Mouse (Mus musculus): ENCODE results near the gene Plpp6. TPM values are rescaled to one million over a fixed set of nuclear protein-coding genes. Genes with fewer than 3 reads are reported as not detected.

The Plpp6 gene
- polyA plus RNA-seq (2012; ENCODE audit: low replicate concordance), result 3.5 and 5.6 TPM in 2 replicates

DNA sequence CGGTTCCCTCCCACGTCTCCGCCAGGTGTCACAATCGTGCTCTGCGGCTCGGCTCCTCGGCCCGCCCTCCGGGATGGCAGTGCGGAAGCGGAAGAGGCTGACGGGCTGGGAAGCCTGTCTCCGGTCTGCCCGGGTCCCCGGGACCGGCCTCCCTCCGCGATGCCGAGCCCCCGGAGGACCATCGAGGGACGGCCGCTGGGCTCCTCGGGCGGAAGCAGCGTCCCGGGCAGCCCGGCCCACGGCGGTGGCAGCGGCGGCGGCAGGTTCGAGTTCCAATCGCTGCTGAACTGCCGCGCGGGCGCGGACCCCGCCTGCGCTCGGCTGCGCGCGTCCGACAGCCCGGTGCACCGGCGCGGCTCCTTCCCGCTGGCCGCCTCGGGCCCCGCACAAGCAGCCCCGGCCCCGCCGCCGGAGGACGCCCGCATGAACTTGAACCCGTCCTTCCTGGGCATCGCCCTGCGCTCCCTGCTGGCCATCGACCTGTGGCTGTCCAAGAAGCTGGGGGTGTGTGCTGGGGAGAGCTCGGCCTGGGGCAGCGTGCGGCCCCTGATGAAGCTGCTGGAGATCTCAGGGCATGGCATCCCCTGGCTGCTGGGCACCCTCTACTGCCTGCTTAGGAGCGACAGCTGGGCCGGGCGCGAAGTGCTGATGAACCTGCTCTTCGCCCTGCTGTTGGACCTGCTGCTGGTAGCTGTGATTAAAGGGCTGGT lies at the start of gene Plpp6:
TSS of gene Plpp6 (plus strand) at position 112 of the 710 bp plus-strand sequence.

DNA sequence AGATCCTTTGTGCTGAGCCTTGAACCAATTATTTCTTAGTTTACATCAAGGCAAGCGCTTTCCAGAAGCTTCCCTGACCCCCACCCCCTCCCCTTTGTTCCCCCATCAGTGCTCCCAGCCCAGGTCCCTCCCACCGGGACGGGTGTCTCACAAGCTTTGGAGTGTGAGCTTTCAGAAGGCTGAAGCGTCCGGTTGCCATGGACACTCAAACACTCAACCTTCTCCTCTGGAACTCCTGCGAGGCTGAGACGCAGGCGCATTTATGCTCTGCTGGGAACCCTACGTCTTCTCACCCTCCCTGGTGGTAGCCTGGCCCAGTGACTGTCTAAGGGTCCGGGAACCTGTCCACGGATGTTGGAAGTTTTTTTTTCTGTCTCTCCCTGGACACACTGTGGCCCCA lies 3.9 kb downstream of the Plpp6 start, which contains the start of gene 4430402I18Rik:
TSS of gene 4430402I18Rik (minus strand) at position 149 of the 400 bp plus-strand sequence.

DNA sequence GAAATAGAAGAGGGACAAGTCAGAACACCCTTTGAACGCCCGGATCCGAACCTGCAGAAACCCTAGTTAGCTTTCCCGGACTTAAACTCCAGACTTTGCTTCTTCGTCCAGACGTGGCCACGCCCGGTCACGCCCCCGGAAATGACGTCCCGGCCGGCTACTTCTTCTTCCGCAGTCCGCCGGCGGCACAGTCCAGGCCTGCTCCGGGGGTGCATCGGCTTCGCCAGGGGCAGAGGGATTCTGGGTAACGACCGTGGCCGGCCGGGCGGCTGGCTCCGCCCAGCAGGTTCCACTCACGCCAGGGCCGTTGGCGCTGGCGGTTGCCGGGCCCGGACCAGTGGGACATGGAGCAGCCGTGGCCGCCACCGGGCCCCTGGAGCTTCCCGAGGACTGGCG lies 26.4 kb downstream of the Plpp6 start, which contains the start of gene Cdc37l1:
TSS of gene Cdc37l1 (plus strand) at position 159 of the 396 bp plus-strand sequence.

Other genes starting within 250 kb of the Plpp6 start
- gene Slc1a1, start 128.9 kb upstream of the Plpp6 start, polyA plus RNA-seq (2012; ENCODE audit: low replicate concordance), result 0.83 TPM in 1 of 2 replicates, not detected in the other
- gene 4430402I18Rik, start 3.8 kb downstream of the Plpp6 start, polyA plus RNA-seq (2012; ENCODE audit: low replicate concordance), result 0.09 TPM in 1 of 2 replicates, not detected in the other
- 3.6 and 7.1 TPM in 2 replicates for gene Cdc37l1, start 26.4 kb downstream of the Plpp6 start, polyA plus RNA-seq (2012; ENCODE audit: low replicate concordance)
- 16.5 and 20.8 TPM in 2 replicates for gene Ak3, start 84.0 kb downstream of the Plpp6 start, polyA plus RNA-seq (2012; ENCODE audit: low replicate concordance)
- 37.3 and 51.3 TPM in 2 replicates for gene Rcl1, start 137.4 kb downstream of the Plpp6 start, polyA plus RNA-seq (2012; ENCODE audit: low replicate concordance)